Mouse (Mus musculus) CH12F3 (cell line): ENCODE data around the gene Itgav.

Source experiments
- in situ Hi-C: fragments of 300-500 bp; cut with MboI; formaldehyde crosslinking; loops from 2 replicates; pipeline ENCODE4 v1.14.3; 2020; ENCODE audit warnings: low sequenced_read_pairs

Itgav gene

DNA sequence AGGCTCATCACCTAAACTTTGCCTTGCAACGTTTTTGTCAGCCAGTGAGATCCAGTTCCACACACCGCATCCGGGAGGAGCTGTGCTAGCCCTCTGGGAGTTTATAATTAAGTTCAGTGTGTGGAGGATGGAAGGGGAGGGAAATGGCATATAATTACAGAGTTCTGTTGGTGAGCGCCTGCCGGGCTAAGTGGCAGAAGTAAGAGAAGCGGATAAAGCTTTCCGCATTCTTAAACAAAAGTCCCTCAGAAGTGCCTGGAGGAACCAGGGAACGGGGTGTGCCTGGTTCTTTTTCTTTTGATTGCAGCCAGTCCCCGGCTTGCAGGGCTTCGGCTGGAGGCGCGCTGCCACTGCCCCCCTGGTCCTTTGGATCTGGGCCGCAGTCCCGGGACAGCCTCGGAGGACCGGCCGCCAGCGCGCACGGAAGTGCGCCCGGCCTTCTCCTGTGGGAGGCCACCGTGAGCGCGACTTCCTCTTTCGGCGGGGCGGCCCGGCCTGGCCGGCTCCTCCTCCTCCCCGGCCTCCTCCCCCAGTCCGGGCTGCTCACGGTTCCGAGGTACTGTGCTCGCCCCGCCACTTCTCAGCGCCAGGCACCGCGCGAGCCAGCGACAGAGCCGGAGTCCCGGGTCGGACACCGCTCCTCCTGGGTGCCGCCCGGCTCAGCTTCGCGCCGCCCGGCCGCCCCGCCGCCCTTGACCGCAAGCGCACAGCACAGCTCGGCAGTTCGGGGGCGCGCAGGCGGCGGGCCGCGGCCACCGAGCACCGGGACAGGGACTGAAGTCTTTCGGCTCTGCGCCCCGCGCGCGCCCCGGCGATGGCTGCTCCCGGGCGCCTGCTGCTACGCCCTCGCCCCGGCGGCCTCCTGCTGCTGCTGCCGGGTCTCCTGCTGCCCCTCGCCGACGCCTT, at the start of gene Itgav:
TSS of gene Itgav (plus strand) at position 477 of the 906 bp plus-strand sequence.
- in situ Hi-C loops, result no loop called here

DNA sequence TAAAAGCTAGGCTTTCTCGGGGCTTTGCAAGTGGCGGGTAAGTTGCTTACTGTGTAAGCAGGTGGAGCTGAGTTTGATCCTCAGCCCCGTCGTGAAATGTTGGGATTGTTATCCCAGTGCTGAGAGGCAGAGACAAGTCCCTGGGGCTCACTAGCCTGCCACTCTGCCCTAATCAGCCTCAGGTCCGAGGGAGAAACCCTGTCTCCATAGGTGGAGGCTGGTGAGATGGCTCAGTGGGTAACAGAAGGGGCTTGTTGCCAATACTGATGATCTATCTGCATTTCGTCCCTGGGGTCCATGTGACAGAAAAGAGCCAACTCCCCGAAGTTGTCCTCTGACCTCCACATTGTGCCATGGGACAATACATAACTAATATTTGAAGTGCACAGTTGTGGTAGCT, 49.8 kb upstream of the Itgav start:
- in situ Hi-C loops, result no loop called here

GRCm38 (mm10) chr2:83674896-83675295, 49.3 kb upstream of the Itgav start:
- in situ Hi-C loops, result no loop called here

- in situ Hi-C loops, result no loop called here
Observed at GRCm38 (mm10) chr2:83675681-83676080, 48.5 kb upstream of the Itgav start.

- in situ Hi-C loops, result no loop called here
Observed at GRCm38 (mm10) chr2:83676226-83676870, 47.8 kb upstream of the Itgav start.

GRCm38 (mm10) chr2:83681332-83681731, 42.9 kb upstream of the Itgav start:
- in situ Hi-C loops, result no loop called here

DNA sequence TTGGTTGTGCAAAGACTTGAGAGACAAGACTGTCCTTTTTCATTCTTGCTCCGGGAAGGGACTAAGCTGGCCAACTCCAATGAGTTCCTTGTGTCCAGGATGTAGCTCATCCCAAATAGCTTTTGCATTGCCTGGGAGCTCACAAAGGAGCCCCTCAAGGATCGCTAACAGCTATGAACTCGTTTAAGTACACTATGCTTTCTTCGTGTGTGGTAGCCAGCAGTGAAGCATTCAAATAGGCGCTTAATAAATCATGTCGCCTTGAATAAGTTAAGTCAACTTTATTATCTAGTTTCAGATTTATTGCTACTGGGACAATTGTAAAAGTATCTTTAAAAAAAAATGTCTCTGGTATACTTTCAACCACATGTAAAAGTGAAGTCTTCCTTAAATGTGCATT, 42.4 kb upstream of the Itgav start:
- in situ Hi-C loops, result no loop called here

DNA sequence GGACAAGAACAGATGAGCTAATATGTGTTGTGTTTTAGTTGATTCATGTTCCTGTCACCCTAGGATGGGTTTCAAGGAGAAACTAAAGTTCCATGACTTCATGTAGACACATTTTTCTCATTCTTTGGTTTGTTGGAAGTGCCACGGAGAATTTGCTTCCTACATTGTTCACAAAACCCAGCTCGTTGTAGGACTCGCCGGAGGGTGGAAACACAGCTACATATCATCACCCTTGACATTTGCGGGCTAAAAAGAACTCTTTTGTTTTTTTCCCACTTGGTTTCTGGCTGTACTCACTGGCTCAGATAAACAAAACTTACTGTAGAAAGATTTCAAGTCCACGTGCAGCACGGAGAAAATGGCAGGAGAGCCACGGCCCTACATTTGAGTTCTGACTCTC, 41.9 kb upstream of the Itgav start:
- in situ Hi-C loops, result no loop called here

GRCm38 (mm10) chr2:83683731-83684519, 40.3 kb upstream of the Itgav start:
- in situ Hi-C loops, result no loop called here

DNA sequence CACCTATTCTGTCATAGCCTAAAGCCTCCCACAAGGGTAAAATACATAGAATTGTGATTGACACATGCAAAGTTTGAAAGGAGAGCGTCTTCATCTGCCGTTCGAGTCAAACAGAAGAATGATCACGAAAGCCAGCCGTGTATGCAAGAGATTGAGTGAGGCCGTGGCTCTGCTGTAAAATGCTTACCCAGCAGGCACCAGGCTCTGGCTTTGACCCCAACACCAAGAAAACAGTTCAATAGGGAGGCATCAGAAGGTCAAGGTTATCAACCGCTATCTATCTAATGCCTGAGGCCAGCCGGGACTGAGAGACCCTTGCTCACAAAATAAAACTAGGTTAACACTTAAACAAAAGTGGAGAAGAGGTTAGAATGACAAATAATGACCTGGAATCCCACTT, 39.5 kb upstream of the Itgav start:
- in situ Hi-C loops, result no loop called here

- in situ Hi-C loops, result no loop called here
Observed at GRCm38 (mm10) chr2:83690372-83690771, 33.8 kb upstream of the Itgav start.

DNA sequence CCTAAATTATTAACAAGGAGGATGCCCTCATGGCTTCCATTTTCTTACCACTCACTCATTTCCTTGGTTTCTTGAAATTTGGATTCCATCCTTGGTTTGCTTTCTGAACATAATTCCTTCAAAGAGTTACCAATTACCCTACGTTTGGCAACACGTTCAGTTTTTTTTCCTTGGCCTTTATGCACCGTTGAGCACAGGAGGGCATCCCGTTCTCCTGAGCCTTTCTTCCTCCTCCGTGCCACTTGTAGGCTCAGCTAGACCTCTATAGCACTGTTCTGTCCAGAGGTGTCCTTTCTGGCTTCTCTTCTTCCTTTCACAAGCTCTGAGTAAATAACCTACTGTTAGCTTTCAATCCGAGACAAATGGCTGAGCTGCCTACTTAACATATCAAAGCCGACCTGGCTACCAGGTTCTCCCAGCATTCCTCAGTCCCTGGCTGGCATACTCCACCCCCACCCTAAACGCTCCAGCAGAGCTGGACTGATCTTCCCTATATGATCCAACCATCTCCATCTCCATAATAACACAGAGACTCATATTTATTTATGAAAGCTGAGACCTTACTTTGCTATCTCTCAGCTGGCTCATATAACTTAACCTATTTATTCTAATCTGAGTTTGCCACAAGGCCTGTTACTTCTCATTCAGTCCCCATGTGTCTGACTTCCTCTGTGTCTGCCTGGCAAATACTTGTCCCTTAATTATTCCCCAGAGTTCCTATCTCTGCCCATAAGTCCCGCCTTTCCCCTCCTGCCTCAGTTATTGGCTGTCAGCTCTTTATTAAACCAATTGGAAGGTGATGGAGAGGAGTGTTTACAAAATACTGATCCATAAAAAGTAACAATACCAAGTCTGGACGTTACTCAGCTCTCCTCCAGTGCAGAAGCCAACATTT, 31.3 kb upstream of the Itgav start:
- in situ Hi-C loops, result no loop called here

DNA sequence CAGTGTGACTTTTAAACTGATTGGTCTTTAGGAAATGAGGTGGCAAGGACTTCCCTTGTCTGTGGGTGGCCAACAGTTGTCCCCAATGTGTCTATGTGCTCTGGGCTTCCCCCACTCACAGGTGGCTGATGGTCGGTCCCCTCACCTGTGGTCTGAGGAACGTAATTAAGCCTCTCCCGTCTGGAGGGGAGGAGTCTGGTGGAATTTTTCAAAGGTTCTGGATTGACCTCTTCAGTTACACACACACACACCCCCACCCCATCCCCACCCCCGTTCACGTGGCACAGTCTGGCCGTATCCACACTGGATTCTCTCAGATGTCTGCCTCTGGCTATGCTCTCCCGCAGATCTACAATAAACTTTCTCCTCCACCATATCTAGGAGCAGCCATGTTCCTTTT, 30.1 kb upstream of the Itgav start:
- in situ Hi-C loops, result no loop called here

- in situ Hi-C loops, result no loop called here
Observed at GRCm38 (mm10) chr2:83695345-83696247, 28.6 kb upstream of the Itgav start.

DNA sequence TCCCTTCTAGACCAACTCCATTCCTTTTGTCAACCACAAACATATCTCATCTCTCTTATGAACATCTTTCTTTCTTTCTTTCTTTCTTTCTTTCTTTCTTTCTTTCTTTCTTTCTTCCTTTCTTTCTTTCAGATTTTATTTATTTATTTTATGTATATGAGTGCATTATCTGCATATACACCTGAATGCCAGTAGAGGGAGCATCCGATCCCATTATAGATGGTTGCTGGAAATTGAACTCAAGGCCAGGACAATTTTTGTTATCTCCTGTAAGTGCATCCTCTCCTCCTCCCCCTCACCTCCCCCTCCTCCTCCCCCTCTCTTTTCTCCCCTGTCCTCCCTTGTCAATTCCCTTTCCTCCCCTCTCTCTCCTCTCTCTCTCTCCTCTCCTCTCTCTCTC, 25.7 kb upstream of the Itgav start:
- in situ Hi-C loops, result no loop called here

DNA sequence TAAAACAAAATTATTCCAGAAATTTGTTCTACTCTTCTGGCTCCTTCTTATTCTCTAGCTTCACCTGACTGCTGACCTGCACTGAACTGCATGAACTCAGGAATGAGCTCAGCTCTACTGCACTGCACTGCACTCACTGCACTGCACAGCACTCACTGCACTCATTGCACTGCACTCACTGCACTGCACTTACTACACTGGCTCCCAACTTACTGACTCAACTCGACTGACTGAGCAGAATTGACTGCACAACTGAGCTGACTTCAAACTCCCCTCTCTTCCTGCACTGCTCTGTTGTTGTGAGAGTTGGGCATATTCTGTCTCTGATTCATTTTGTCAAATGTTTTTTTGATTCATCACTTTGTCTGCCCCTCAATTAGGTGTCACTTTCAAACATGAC, 24.9 kb upstream of the Itgav start:
- in situ Hi-C loops, result no loop called here

GRCm38 (mm10) chr2:83700667-83701066, 23.5 kb upstream of the Itgav start:
- in situ Hi-C loops, result no loop called here

- in situ Hi-C loops, result no loop called here
Observed at GRCm38 (mm10) chr2:83702411-83702810, 21.8 kb upstream of the Itgav start.

GRCm38 (mm10) chr2:83705580-83706158, 18.5 kb upstream of the Itgav start:
- in situ Hi-C loops, result no loop called here
